Mouse (Mus musculus) liver, embryonic 14.5 days (tissue): ENCODE measurements around the gene 1600014C23Rik. TPM values are rescaled to one million over a fixed set of nuclear protein-coding genes. Genes with fewer than 3 reads are reported as not detected.

ENCODE experiments used
- ATAC-seq: fragments of 200-750 bp; cut with Nextera tagmentation; 2 replicates; pipeline ENCODE4 v1.8.0; 2017; ENCODE audit warnings: moderate number of reproducible peaks, mild to moderate bottlenecking, moderate library complexity; ENCODE audit not compliant: insufficient read depth
- DNase-seq, 3 experiments: peaks; one replicate each; pipeline ENCODE4 v3.0.0-alpha.2; 2012 to 2013; ENCODE audit warnings: low read depth in 3 of 3, low spot score in 3 of 3
- H3K27ac ChIP-seq: fragments of 300-500 bp; sonication (generic); 2 replicates; pipeline ENCODE4 v1.5.1; 2014; ENCODE audit warnings: moderate library complexity, mild to moderate bottlenecking, control low read depth, inconsistent platforms
- H3K27me3 ChIP-seq: fragments of 300-500 bp; sonication (generic); 2 replicates; pipeline ENCODE4 v1.6.1; 2014; ENCODE audit warnings: mild to moderate bottlenecking, low read length, moderate library complexity; ENCODE audit not compliant: control insufficient read depth, insufficient read depth
- H3K36me3 ChIP-seq: fragments of 300-500 bp; sonication (generic); replicated peaks from 2 replicates; pipeline ENCODE4 v1.6.1; 2014; ENCODE audit warnings: low read depth; ENCODE audit not compliant: control insufficient read depth, insufficient read depth
- H3K4me1 ChIP-seq, 2 experiments: fragments of 200-500 bp in 1 of 2; fragments of 300-500 bp in 1 of 2; sonication (generic) in 1 of 2; replicated peaks; 2 replicates each; pipeline ENCODE4 v1.6.1; 2012 to 2014; ENCODE audit warnings: antibody characterized with exemption in 1 of 2, inconsistent platforms in 1 of 2, low read length in 1 of 2; ENCODE audit not compliant: control insufficient read depth in 2 of 2, insufficient read depth in 2 of 2
- H3K4me2 ChIP-seq: fragments of 300-500 bp; sonication (generic); 2 replicates; pipeline ENCODE4 v1.6.1; 2014; ENCODE audit warnings: low read depth, mild to moderate bottlenecking, control low read depth, moderate library complexity
- H3K4me3 ChIP-seq, 2 experiments: fragments of 200-500 bp in 1 of 2; fragments of 300-500 bp in 1 of 2; sonication (generic) in 1 of 2; 2 replicates each; pipeline ENCODE4 v1.5.1; 2012 to 2014; ENCODE audit warnings: low read depth in 2 of 2, low read length in 2 of 2, mild to moderate bottlenecking in 2 of 2, control low read depth in 1 of 2, inconsistent platforms in 1 of 2, moderate library complexity in 1 of 2; ENCODE audit not compliant: insufficient read depth in 1 of 2
- H3K9ac ChIP-seq: fragments of 300-500 bp; sonication (generic); replicated peaks from 2 replicates; pipeline ENCODE4 v1.6.1; 2014; ENCODE audit warnings: mild to moderate bottlenecking, control low read depth, moderate library complexity
- H3K9me3 ChIP-seq: fragments of 300-500 bp; sonication (generic); 2 replicates; pipeline ENCODE4 v1.6.1; 2016; ENCODE audit warnings: low read length, mixed read lengths; ENCODE audit not compliant: control insufficient read depth
- CTCF ChIP-seq: IDR thresholded peaks from 2 replicates; pipeline ENCODE4 v1.5.1; 2016; ENCODE audit warnings: antibody characterized with exemption, low read depth, control low read depth
- EP300 ChIP-seq: IDR thresholded peaks from 2 replicates; pipeline ENCODE4 v1.6.1; 2016; ENCODE audit warnings: antibody characterized with exemption, low read depth
- WGBS: fragments of 180-500 bp; shearing (Covaris S2); extraction: QIAGEN DNeasy Blood & Tissue Kit; methylation state at CpG from one replicate; pipeline ENCODE4 v1.1.7; 2014; ENCODE audit not compliant: insufficient replicate concordance; 5-methylcytosine and 5-hydroxymethylcytosine counted together
- polyA plus RNA-seq, 2 experiments: library from polyadenylated mRNA; depleted of rRNA in 1 of 2; stranded (reverse) in 1 of 2; unstranded in 1 of 2; fragments of >200 nt; fragmentation: Nextera tagmentation in 1 of 2; extraction: Ambion mirVana in 1 of 2; gene quantifications; 2 replicates each; pipeline versions ENCODE4 v1.2.1 to v1.2.3; 2012 to 2014

Gene 1600014C23Rik
- polyA plus RNA-seq, 2 experiments: not detected

DNA sequence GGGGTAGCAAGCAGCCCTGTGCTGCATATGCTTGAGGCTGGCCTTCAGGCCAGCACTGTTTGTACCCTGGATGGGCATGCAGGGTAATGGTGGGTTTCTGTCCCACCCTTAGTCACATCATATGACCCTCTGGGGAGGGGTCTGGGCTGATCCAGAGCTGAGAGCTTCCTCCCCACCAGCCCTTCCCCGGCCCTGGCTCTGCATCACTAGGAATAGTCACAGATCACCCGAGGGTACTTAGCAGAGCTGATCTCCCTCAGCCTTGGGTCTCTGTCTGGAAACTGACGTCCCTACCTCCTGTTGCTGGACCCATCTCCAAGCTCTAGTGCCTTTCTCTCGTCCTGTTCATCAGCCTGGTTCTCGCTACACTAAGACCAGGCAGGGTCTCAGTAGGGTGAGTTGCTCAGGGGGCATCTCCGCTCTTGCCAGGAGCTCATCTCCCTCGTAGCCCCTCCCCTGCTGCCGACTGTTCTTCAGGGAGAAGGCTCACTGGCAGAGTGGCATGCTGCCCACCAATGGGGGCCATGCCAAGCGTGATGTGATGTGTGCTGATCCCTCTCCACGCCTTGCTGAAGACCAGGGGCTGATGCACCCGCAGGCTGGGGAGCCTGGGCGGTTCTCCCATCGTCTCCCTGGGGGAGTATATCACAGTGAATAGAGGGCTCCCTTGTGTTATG, 20.7 kb upstream of the 1600014C23Rik start:
- Histone ChIP-seq H3K4me1 (no peaks in the 10 kb centered on the region), H3K9ac (no peak overlapping the region), H3K27me3 (no peaks in the 10 kb centered on the region), H3K27ac (no peak overlapping the region), H3K4me3 (no peak overlapping the region), H3K9me3 (no peaks in the 10 kb centered on the region), H3K36me3 (no peaks in the 10 kb centered on the region), H3K4me2 (no peak overlapping the region)
- no peak for ATAC-seq
- TF ChIP-seq CTCF: no peak
- no peak for TF ChIP-seq EP300
- no peak for DNase-seq
- WGBS: 64% methylated on average over 13 of the region's 13 CpGs

DNA sequence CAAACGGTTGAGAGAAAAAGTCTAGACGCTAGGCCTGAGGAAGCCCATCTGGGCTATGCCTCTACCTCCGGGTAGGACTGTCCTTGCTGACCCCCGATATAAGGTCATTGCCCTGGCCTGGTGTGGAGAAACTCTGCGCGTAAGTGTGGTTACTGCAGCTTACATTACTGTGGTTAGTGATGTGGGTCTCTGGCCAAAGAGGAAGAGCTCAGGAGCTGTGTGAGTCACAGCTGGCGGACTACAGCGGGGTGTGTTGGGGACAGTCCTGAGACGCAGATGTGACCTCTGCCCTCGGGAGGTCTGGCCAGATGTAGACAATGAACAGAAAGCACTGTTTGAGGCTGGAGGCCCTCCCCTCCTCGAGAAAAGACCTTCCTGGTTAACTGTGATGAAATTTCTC, 19.0 kb upstream of the 1600014C23Rik start:
- no peak for ATAC-seq

DNA sequence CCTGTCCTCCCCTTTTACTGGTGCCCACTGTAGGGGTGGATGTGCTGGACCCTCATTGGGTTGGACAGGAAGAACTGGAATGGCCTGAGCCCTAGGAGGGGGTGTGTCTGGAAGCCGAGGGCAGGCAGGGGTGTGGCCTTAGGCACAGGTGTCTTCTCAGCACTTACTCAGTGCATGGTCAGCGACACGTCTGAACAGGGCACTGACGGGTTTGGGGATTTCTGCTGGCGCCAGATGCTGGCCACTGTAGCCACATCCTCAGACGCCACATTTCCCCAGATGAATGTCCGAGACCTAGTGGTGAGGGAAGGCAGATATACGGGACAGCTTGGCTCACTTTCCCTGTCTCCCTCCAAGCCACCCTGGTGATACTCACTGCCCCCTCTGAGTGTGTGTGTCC, 18.4 kb upstream of the 1600014C23Rik start:
- Histone ChIP-seq H3K27me3 (no peaks in the 10 kb centered on the region; the same call in 1 of the 2 replicates), H3K36me3 (no peaks in the 10 kb centered on the region), H3K9me3 (no peaks in the 10 kb centered on the region), H3K27ac (no peak overlapping the region), H3K9ac (no peak overlapping the region), H3K4me1 (peaks cover 17 to 19% of the 10 kb centered on the region in 2 experiments), H3K4me3 (no peak overlapping the region), H3K4me2 (no peak overlapping the region)
- ATAC-seq (no peak), DNase-seq (no peak)
- TF ChIP-seq CTCF (no peak), EP300 (no peak)
- WGBS: 54% methylated on average over 8 of the region's 8 CpGs

More for the DNA sequence above, 19.0 kb upstream of the 1600014C23Rik start:
- no peak for TF ChIP-seq EP300
- no peak for TF ChIP-seq CTCF
- H3K36me3 ChIP-seq: no peaks in the 10 kb centered on the region
- no peaks in the 10 kb centered on the region; the same call in 1 of the 2 replicates for H3K27me3 ChIP-seq
- no peak overlapping the region for H3K27ac ChIP-seq
- H3K9ac ChIP-seq: no peak overlapping the region
- no peak for DNase-seq
- H3K4me1 ChIP-seq: peaks cover 11 to 12% of the 10 kb centered on the region in 2 experiments
- WGBS: 21% methylated on average over 11 of the region's 11 CpGs
- H3K9me3 ChIP-seq: no peaks in the 10 kb centered on the region
- no peak overlapping the region for H3K4me3 ChIP-seq
- no peak overlapping the region for H3K4me2 ChIP-seq

DNA sequence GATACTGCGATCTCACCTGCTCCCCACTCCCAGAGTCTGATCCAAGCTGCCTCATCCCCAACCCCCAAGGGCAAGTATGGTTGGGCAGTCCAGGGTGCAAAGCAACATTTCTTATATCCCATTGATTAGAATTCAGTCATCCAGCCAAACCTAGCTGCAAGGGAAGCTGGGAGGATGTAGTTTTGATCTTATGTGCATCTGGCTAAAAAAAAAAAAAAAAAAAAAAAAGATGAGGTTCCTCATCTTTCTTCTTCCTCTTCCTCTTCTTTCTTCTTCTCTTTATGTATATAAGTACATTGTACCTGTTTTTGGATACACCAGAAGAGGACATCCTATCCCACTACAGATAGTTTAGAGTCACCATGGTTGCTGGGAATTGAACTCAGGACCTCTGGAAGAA, 17.7 kb upstream of the 1600014C23Rik start:
- no peaks in the 10 kb centered on the region; the same call in 1 of the 2 replicates for H3K27me3 ChIP-seq
- WGBS: 75% methylated on average over 1 of the region's 1 CpGs
- H3K4me2 ChIP-seq: no peak overlapping the region
- H3K9ac ChIP-seq: no peak overlapping the region
- no peak for DNase-seq
- TF ChIP-seq EP300: no peak
- H3K27ac ChIP-seq: no peak overlapping the region
- no peaks in the 10 kb centered on the region for H3K9me3 ChIP-seq
- H3K36me3 ChIP-seq: no peaks in the 10 kb centered on the region
- no peak for ATAC-seq
- H3K4me3 ChIP-seq: no peak overlapping the region
- peaks cover 20 to 26% of the 10 kb centered on the region in 2 experiments for H3K4me1 ChIP-seq

DNA sequence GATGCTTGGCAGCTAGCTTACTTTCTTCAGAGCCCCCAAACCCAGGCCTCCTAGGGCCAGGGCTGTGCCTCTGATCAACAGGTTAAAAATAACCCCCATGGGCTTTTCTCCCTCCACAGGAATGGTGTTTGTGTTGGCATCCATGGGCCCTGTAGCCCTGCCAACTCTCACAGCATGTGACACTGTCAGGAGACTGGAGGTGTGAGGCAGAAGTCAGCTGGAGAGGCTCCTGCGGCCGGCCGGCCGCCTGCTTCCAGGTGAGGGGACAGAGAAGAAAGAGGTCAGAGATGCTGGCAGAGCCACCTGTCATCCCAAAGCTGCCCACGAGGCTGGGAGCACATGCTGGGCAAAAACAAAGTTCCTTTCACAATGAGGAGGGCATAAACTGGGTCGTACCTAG, 15.5 kb upstream of the 1600014C23Rik start:
- Histone ChIP-seq H3K4me3 (no peak overlapping the region), H3K9me3 (no peaks in the 10 kb centered on the region), H3K4me2 (no peak overlapping the region), H3K9ac (no peak overlapping the region), H3K36me3 (no peaks in the 10 kb centered on the region), H3K4me1 (peaks cover 29 to 44% of the 10 kb centered on the region in 2 experiments), H3K27ac (no peak overlapping the region), H3K27me3 (no peaks in the 10 kb centered on the region; the same call in 1 of the 2 replicates)
- TF ChIP-seq EP300: no peak
- TF ChIP-seq CTCF: no peak
- 70% methylated on average over 6 of the region's 6 CpGs for WGBS
- no peak for ATAC-seq
- no peak for DNase-seq
